Mouse (Mus musculus): ENCODE measurements around the gene Sox6.

Gene Sox6

GRCm38 (mm10) chr7:115426161-115426982, 612.2 kb downstream of the Sox6 start:
- no peak for DNase-seq (ENCODE audit: low read depth, low spot score)

- no peak for DNase-seq (ENCODE audit: low read depth, low spot score)
Measured at GRCm38 (mm10) chr7:115422828-115423227, 615.8 kb downstream of the Sox6 start.

- DNase-seq (ENCODE audit: low read depth, low spot score), result no peak
Measured at GRCm38 (mm10) chr7:115420960-115421359, 617.6 kb downstream of the Sox6 start.
